Mouse (Mus musculus) splenic B cell, adult 2 months (primary cell): ENCODE measurements around the gene Gm20388.
"Not testable (repeated sequence)": the region's sequence is repeated elsewhere in the genome, so short reads cannot be mapped to it uniquely, and the experiment has no call there.

ENCODE experiments used
- DNase-seq: peaks from one replicate; pipeline ENCODE4 v3.0.0-alpha.2; 2011; ENCODE audit warnings: low read depth, low spot score
- H3K27me3 ChIP-seq: 2 replicates; pipeline ENCODE4 v1.6.1; 2012; ENCODE audit warnings: mild to moderate bottlenecking, low read length, moderate library complexity, mixed read lengths; ENCODE audit not compliant: control insufficient read depth, poor library complexity, insufficient read depth, severe bottlenecking
- H3K36me3 ChIP-seq: 2 replicates; pipeline ENCODE4 v1.6.1; 2012; ENCODE audit warnings: mild to moderate bottlenecking, low read length, moderate library complexity, mixed read lengths; ENCODE audit not compliant: control insufficient read depth, poor library complexity, insufficient read depth, severe bottlenecking

Gene Gm20388

GRCm38 (mm10) chr8:123502192-123502591 is 3591.6 kb downstream of the Gm20388 start:
- Histone ChIP-seq H3K36me3 (peaks cover 17% of the 10 kb centered on the region), H3K27me3 (no peaks in the 10 kb centered on the region)
- DNase-seq, result no peak

- Histone ChIP-seq H3K36me3 (peaks cover 17% of the 10 kb centered on the region), H3K27me3 (no peaks in the 10 kb centered on the region)
- DNase-seq, result peak; percentile 19
These were observed 3593.3 kb downstream of the Gm20388 start for GRCm38 (mm10) chr8:123503801-123504467.

GRCm38 (mm10) chr8:123504591-123505195 is 3594.1 kb downstream of the Gm20388 start:
- no peaks in the 10 kb centered on the region for H3K27me3 ChIP-seq
- H3K36me3 ChIP-seq, result peaks cover 17% of the 10 kb centered on the region
- no peak for DNase-seq

- no peaks in the 10 kb centered on the region for H3K27me3 ChIP-seq
- DNase-seq, result no peak
- peaks cover 16% of the 10 kb centered on the region for H3K36me3 ChIP-seq
These were observed 3594.6 kb downstream of the Gm20388 start for GRCm38 (mm10) chr8:123505267-123505666.

- DNase-seq, result no peak
- no peaks in the 10 kb centered on the region for H3K27me3 ChIP-seq
These were observed 3595.1 kb downstream of the Gm20388 start for GRCm38 (mm10) chr8:123505695-123506094.

GRCm38 (mm10) chr8:123507153-123507552 is 3596.5 kb downstream of the Gm20388 start:
- H3K27me3 ChIP-seq, result no peaks in the 10 kb centered on the region
- DNase-seq, result no peak
- peaks cover 7% of the 10 kb centered on the region for H3K36me3 ChIP-seq

More at GRCm38 (mm10) chr8:123505695-123506094, 3595.1 kb downstream of the Gm20388 start:
- peaks cover 14% of the 10 kb centered on the region for H3K36me3 ChIP-seq

GRCm38 (mm10) chr8:123510819-123511218 is 3600.2 kb downstream of the Gm20388 start:
- no peak for DNase-seq
- Histone ChIP-seq H3K36me3 (no peaks in the 10 kb centered on the region), H3K27me3 (0 out of 2 replicates have a peak, but pooled peaks cover 1% of the 10 kb centered on the region)

GRCm38 (mm10) chr8:123514136-123514535 is 3603.5 kb downstream of the Gm20388 start:
- 0 out of 2 replicates have a peak, but pooled peaks cover 1% of the 10 kb centered on the region for H3K27me3 ChIP-seq
- no peak for DNase-seq
- H3K36me3 ChIP-seq, result no peaks in the 10 kb centered on the region

- DNase-seq, result peak; percentile 38
- 0 out of 2 replicates have a peak, but pooled peaks cover 1% of the 10 kb centered on the region for H3K27me3 ChIP-seq
These were observed 3604.3 kb downstream of the Gm20388 start, which contains the start of gene Dbndd1 for GRCm38 (mm10) chr8:123514781-123515539. Gene Dbndd1 (minus strand): TSS chr8:123515463.

GRCm38 (mm10) chr8:123515540-123515897 is 3604.9 kb downstream of the Gm20388 start:
- no peaks in the 10 kb centered on the region for H3K36me3 ChIP-seq
- H3K27me3 ChIP-seq, result 0 out of 2 replicates have a peak, but pooled peaks cover 1% of the 10 kb centered on the region
- no peak for DNase-seq

More at GRCm38 (mm10) chr8:123514781-123515539, 3604.3 kb downstream of the Gm20388 start, which contains the start of gene Dbndd1:
- H3K36me3 ChIP-seq, result no peaks in the 10 kb centered on the region

GRCm38 (mm10) chr8:123516596-123516995 is 3606.0 kb downstream of the Gm20388 start:
- Histone ChIP-seq H3K36me3 (no peaks in the 10 kb centered on the region), H3K27me3 (0 out of 2 replicates have a peak, but pooled peaks cover 1% of the 10 kb centered on the region)
- no peak for DNase-seq

GRCm38 (mm10) chr8:123518172-123518571 is 3607.5 kb downstream of the Gm20388 start:
- Histone ChIP-seq H3K36me3 (no peaks in the 10 kb centered on the region), H3K27me3 (0 out of 2 replicates have a peak, but pooled peaks cover 1% of the 10 kb centered on the region)
- no peak for DNase-seq

- H3K27me3 ChIP-seq, result 0 out of 2 replicates have a peak, but pooled peaks cover 1% of the 10 kb centered on the region
- H3K36me3 ChIP-seq, result no peaks in the 10 kb centered on the region
- peak; percentile 87 for DNase-seq
These were observed 3608.0 kb downstream of the Gm20388 start, which contains the start of gene Gas8 for GRCm38 (mm10) chr8:123518667-123519066. Gene Gas8 (plus strand): TSS chr8:123518834.

- not testable (repeated sequence) for H3K27me3 ChIP-seq, DNase-seq, H3K36me3 ChIP-seq
These were observed 3609.4 kb downstream of the Gm20388 start for GRCm38 (mm10) chr8:123520048-123520447.
